ENCODE assay signal across 15 mouse cellular contexts in the genomic region with DNA sequence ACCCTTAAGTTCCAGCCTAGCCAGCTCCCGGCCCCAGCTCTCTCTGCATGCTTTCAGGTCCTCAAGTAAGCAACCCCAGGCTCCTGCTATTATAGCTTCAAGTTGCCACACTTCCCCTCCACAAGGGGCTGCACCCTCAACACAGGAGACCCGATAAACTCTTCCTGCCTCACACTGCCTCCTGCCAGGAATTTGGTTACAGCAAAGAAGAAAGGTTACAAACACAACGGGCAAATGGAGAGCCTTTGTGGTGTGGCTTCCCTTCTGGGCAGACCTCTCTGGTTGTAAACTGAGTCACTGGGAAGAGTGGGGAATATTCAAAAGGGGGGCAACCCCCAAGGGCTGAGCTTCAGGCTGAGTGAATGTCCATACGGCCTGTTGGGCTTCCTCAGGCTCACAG.
"Had no signal": no experiment of that assay in that cellular context is flagged by ENCODE, and none has a peak within 500 bp of the region (broad histone marks: within the 10 kb centered on the region; RNA-seq: fewer than 3 reads in every experiment).

No protein-coding gene starts in this region.

- H3K36me3 ChIP-seq: liver, embryonic 15.5 days; lung, embryonic 15.5 days; midbrain, embryonic 15.5 days; neural tube, embryonic 12.5 days; stomach, embryonic 15.5 days had no signal

- H3K27me3 ChIP-seq: liver, embryonic 15.5 days; lung, embryonic 15.5 days; midbrain, embryonic 15.5 days; neural tube, embryonic 12.5 days; stomach, embryonic 15.5 days had no signal

- H3K9ac ChIP-seq: liver, embryonic 15.5 days; lung, embryonic 15.5 days; midbrain, embryonic 15.5 days; neural tube, embryonic 12.5 days; stomach, embryonic 15.5 days had no signal

- H3K4me3 ChIP-seq: liver, embryonic 15.5 days; lung, embryonic 15.5 days; megakaryocyte, embryonic 14.5 days; midbrain, embryonic 15.5 days; neural tube, embryonic 12.5 days; stomach, embryonic 15.5 days had no signal

- H3K4me1 ChIP-seq: liver, embryonic 15.5 days; lung, embryonic 15.5 days; midbrain, embryonic 15.5 days; neural tube, embryonic 12.5 days; stomach, embryonic 15.5 days had no signal

- H3K9me3 ChIP-seq: liver, embryonic 15.5 days; lung, embryonic 15.5 days; megakaryocyte, embryonic 14.5 days; midbrain, embryonic 15.5 days; neural tube, embryonic 12.5 days; stomach, embryonic 15.5 days had no signal

- H3K27ac ChIP-seq: liver, embryonic 15.5 days; lung, embryonic 15.5 days; macrophage; midbrain, embryonic 15.5 days; neural tube, embryonic 12.5 days; stomach, embryonic 15.5 days had no signal

- DNase-seq: kidney, postnatal 14 days; left cerebral cortex, postnatal 4 days; lung, postnatal 14 days; right cerebral cortex, postnatal 14 days; thymus, adult 18-20 months; thymus, postnatal 14 days had no signal

- H3K4me2 ChIP-seq: liver, embryonic 11.5 days; liver, embryonic 15.5 days; lung, embryonic 15.5 days; midbrain, embryonic 11.5 days; midbrain, embryonic 15.5 days; neural tube, embryonic 12.5 days; stomach, embryonic 15.5 days had no signal
